Mouse (Mus musculus) midbrain, embryonic 11.5 days (tissue): ENCODE measurements at regions not wholly inside any gene's neighbourhood (a gene's known extent, or its start where the extent isn't known, plus 50 kb on each side); places are given as distances from the start of the nearest gene placed in this dataset.

Source experiments
- ATAC-seq: fragments of 200-750 bp; cut with Nextera tagmentation; 2 replicates; pipeline ENCODE4 v1.8.0; 2017; ENCODE audit warnings: moderate TSS enrichment, moderate library complexity; ENCODE audit not compliant: low FRiP score
- DNase-seq: peaks from one replicate; pipeline ENCODE4 v3.0.0; 2015; ENCODE audit warnings: low spot score; ENCODE audit errors: missing footprints
- H3K27ac ChIP-seq: fragments of 300-500 bp; sonication (generic); 2 replicates; pipeline ENCODE4 v1.5.1; 2014; ENCODE audit warnings: low read depth, low read length
- H3K27me3 ChIP-seq: fragments of 300-500 bp; sonication (generic); 2 replicates; pipeline ENCODE4 v1.6.1; 2014; ENCODE audit warnings: mild to moderate bottlenecking, low read length, moderate library complexity, mixed read lengths; ENCODE audit not compliant: control insufficient read depth, insufficient read depth
- H3K36me3 ChIP-seq: fragments of 300-500 bp; sonication (generic); 2 replicates; pipeline ENCODE4 v1.6.1; 2014; ENCODE audit warnings: mild to moderate bottlenecking, low read length, moderate library complexity, mixed read lengths; ENCODE audit not compliant: control insufficient read depth, insufficient read depth
- H3K4me1 ChIP-seq: fragments of 300-500 bp; sonication (generic); 2 replicates; pipeline ENCODE4 v1.6.1; 2014; ENCODE audit warnings: low read length; ENCODE audit not compliant: control insufficient read depth, insufficient read depth
- H3K4me2 ChIP-seq: fragments of 300-500 bp; sonication (generic); 2 replicates; pipeline ENCODE4 v1.6.1; 2014; ENCODE audit warnings: mild to moderate bottlenecking, moderate library complexity
- H3K4me3 ChIP-seq: fragments of 300-500 bp; sonication (generic); 2 replicates; pipeline ENCODE4 v1.5.1; 2014; ENCODE audit warnings: low read depth, low read length
- H3K9ac ChIP-seq: fragments of 300-500 bp; sonication (generic); 2 replicates; pipeline ENCODE4 v1.6.1; 2014; ENCODE audit warnings: low read length
- H3K9me3 ChIP-seq: fragments of 300-500 bp; sonication (generic); 2 replicates; pipeline ENCODE4 v1.6.1; 2016; ENCODE audit warnings: low read length; ENCODE audit not compliant: control insufficient read depth
- WGBS: fragments of 180-500 bp; shearing (Covaris S2); extraction: QIAGEN DNeasy Blood & Tissue Kit; methylation state at CpG from one replicate; pipeline ENCODE4 v1.1.7; 2014; 5-methylcytosine and 5-hydroxymethylcytosine counted together

- no peak for DNase-seq
Measured at GRCm38 (mm10) chr1:10771793-10772192, 642.1 kb upstream of the A830018L16Rik start.

GRCm38 (mm10) chr1:10794074-10794783 lies 619.7 kb upstream of the A830018L16Rik start:
- Histone ChIP-seq H3K4me2 (no peak overlapping the region), H3K9me3 (no peaks in the 10 kb centered on the region), H3K27ac (no peak overlapping the region), H3K36me3 (no peaks in the 10 kb centered on the region), H3K27me3 (no peaks in the 10 kb centered on the region), H3K4me3 (no peak overlapping the region), H3K9ac (no peak overlapping the region), H3K4me1 (no peaks in the 10 kb centered on the region)
- WGBS = 78% methylated on average over 6 of the region's 6 CpGs
- ATAC-seq (no peak), DNase-seq (no peak)

More at GRCm38 (mm10) chr1:10771793-10772192, 642.1 kb upstream of the A830018L16Rik start:
- Histone ChIP-seq H3K4me3 (no peak overlapping the region), H3K4me2 (no peak overlapping the region), H3K9me3 (no peaks in the 10 kb centered on the region), H3K4me1 (no peaks in the 10 kb centered on the region), H3K36me3 (no peaks in the 10 kb centered on the region), H3K27ac (no peak overlapping the region), H3K27me3 (no peaks in the 10 kb centered on the region), H3K9ac (no peak overlapping the region)
- no peak for ATAC-seq
- 85% methylated on average over 3 of the region's 3 CpGs for WGBS

GRCm38 (mm10) chr1:10835653-10836415 lies 578.1 kb upstream of the A830018L16Rik start:
- Histone ChIP-seq H3K36me3 (no peaks in the 10 kb centered on the region), H3K4me3 (no peak overlapping the region), H3K9me3 (peaks cover 2% of the 10 kb centered on the region; the same call in 1 of the 2 replicates), H3K27me3 (no peaks in the 10 kb centered on the region), H3K9ac (no peak overlapping the region), H3K4me1 (no peaks in the 10 kb centered on the region), H3K27ac (no peak overlapping the region), H3K4me2 (no peak overlapping the region)
- ATAC-seq (peak; percentile 72), DNase-seq (peak; percentile 87)
- 71% methylated on average over 6 of the region's 6 CpGs for WGBS

- Histone ChIP-seq H3K9ac (no peak overlapping the region), H3K4me1 (no peaks in the 10 kb centered on the region), H3K27me3 (no peaks in the 10 kb centered on the region), H3K36me3 (no peaks in the 10 kb centered on the region), H3K27ac (no peak overlapping the region), H3K4me3 (no peak overlapping the region), H3K4me2 (no peak overlapping the region), H3K9me3 (peaks cover 2% of the 10 kb centered on the region; the same call in 1 of the 2 replicates)
- DNase-seq (no peak), ATAC-seq (no peak)
- WGBS = 80% methylated on average over 2 of the region's 2 CpGs
Measured at GRCm38 (mm10) chr1:10837180-10837579, 576.7 kb upstream of the A830018L16Rik start.

- no peaks in the 10 kb centered on the region for H3K4me1 ChIP-seq
- DNase-seq (no peak), ATAC-seq (no peak)
- no peak overlapping the region for H3K4me3 ChIP-seq
- WGBS = 77% methylated on average over 2 of the region's 2 CpGs
- no peaks in the 10 kb centered on the region for H3K9me3 ChIP-seq
- no peak overlapping the region for H3K27ac ChIP-seq
- H3K27me3 ChIP-seq = no peaks in the 10 kb centered on the region
- no peak overlapping the region for H3K9ac ChIP-seq
- H3K36me3 ChIP-seq = no peaks in the 10 kb centered on the region
- H3K4me2 ChIP-seq = no peak overlapping the region
Measured at GRCm38 (mm10) chr1:10852934-10853333, 561.0 kb upstream of the A830018L16Rik start.

GRCm38 (mm10) chr1:10854495-10854894 lies 559.4 kb upstream of the A830018L16Rik start:
- Histone ChIP-seq H3K4me2 (no peak overlapping the region), H3K27me3 (no peaks in the 10 kb centered on the region), H3K4me3 (no peak overlapping the region), H3K27ac (no peak overlapping the region), H3K4me1 (no peaks in the 10 kb centered on the region), H3K36me3 (no peaks in the 10 kb centered on the region), H3K9ac (no peak overlapping the region), H3K9me3 (no peaks in the 10 kb centered on the region)
- DNase-seq = no peak
- ATAC-seq = peak; percentile 70; the same call in 1 of the 2 replicates
- 23% methylated on average over 1 of the region's 1 CpGs for WGBS

GRCm38 (mm10) chr1:10871163-10871853 lies 542.6 kb upstream of the A830018L16Rik start:
- H3K4me1 ChIP-seq = no peaks in the 10 kb centered on the region
- no peak overlapping the region for H3K27ac ChIP-seq
- no peaks in the 10 kb centered on the region for H3K36me3 ChIP-seq
- ATAC-seq (no peak), DNase-seq (no peak)
- WGBS = 88% methylated on average over 5 of the region's 5 CpGs
- H3K27me3 ChIP-seq = no peaks in the 10 kb centered on the region
- H3K4me2 ChIP-seq = no peak overlapping the region
- H3K9ac ChIP-seq = no peak overlapping the region
- no peak overlapping the region for H3K4me3 ChIP-seq
- H3K9me3 ChIP-seq = no peaks in the 10 kb centered on the region

GRCm38 (mm10) chr1:10872266-10872665 lies 541.6 kb upstream of the A830018L16Rik start:
- H3K4me1 ChIP-seq = no peaks in the 10 kb centered on the region
- H3K4me2 ChIP-seq = no peak overlapping the region
- H3K27ac ChIP-seq = no peak overlapping the region
- no peaks in the 10 kb centered on the region for H3K9me3 ChIP-seq
- H3K4me3 ChIP-seq = no peak overlapping the region
- ATAC-seq (no peak), DNase-seq (no peak)
- no peaks in the 10 kb centered on the region for H3K27me3 ChIP-seq
- H3K36me3 ChIP-seq = no peaks in the 10 kb centered on the region
- H3K9ac ChIP-seq = no peak overlapping the region

- no peaks in the 10 kb centered on the region for H3K27me3 ChIP-seq
- no peaks in the 10 kb centered on the region for H3K9me3 ChIP-seq
- DNase-seq (no peak), ATAC-seq (no peak)
- no peak overlapping the region for H3K4me3 ChIP-seq
- H3K9ac ChIP-seq = no peak overlapping the region
- no peaks in the 10 kb centered on the region for H3K36me3 ChIP-seq
- 86% methylated on average over 2 of the region's 2 CpGs for WGBS
- no peaks in the 10 kb centered on the region for H3K4me1 ChIP-seq
- no peak overlapping the region for H3K4me2 ChIP-seq
- H3K27ac ChIP-seq = no peak overlapping the region
Measured at GRCm38 (mm10) chr1:10872726-10873125, 541.2 kb upstream of the A830018L16Rik start.
